In the genomic region with DNA sequence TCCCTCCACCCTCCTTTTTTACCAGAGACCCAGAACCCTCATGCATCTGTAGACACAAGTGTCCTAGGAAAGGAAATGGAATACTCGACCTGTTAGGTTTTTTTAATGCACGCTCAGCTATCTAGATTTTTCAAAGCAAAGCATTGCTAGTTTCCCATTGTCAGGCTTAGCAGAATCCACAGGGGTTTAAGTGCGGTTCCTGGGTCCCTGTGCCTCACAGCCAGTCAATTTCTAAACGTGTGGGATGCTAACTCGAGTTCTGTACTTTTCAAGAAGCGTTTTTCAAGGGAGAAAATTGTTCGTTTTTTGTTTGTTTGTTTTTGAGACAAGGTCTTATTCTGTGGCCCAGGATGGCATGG, we compare ENCODE assay signal across 8 mouse cellular contexts. TPM values are rescaled to one million over a fixed set of nuclear protein-coding genes. Genes with fewer than 3 reads are reported as not detected.
DNase-seq lines count a peak whose midpoint lies in the region; ATAC-seq and TF ChIP-seq lines count a peak whose summit lies in the region.
"Had no signal": no experiment of that assay in that cellular context is flagged by ENCODE, and none has a peak within 500 bp of the region (broad histone marks: within the 10 kb centered on the region; RNA-seq: fewer than 3 reads in every experiment).

No protein-coding gene starts in this region.

- peaks cover 10% of the 10 kb centered on the region for H3K4me1 ChIP-seq in lung, embryonic 15.5 days
- H3K4me1 ChIP-seq in forebrain, embryonic 15.5 days = peaks cover 11% of the 10 kb centered on the region
- peaks cover 10% of the 10 kb centered on the region; the same call in 1 of the 2 replicates for H3K4me1 ChIP-seq in limb, embryonic 14.5 days (ENCODE audit: control insufficient read depth, insufficient read depth, low read length)
- peaks cover 8% of the 10 kb centered on the region; the same call in 1 of the 2 replicates for H3K4me1 ChIP-seq in stomach, embryonic 15.5 days

- intact Hi-C loops in left cerebral cortex, postnatal 10 days (cut with DNase I) = no loop called here

- H3K4me3 ChIP-seq in lung, embryonic 15.5 days = peak overlapping the region; percentile 56
- peak overlapping the region; percentile 84 for H3K4me3 ChIP-seq in forebrain, embryonic 15.5 days
- peak overlapping the region; percentile 67 for H3K4me3 ChIP-seq in limb, embryonic 14.5 days (replicated peaks; ENCODE audit: low read length)
- H3K4me3 ChIP-seq in stomach, embryonic 15.5 days (replicated peaks) = peak overlapping the region; percentile 55

- H3K4me2 ChIP-seq in lung, embryonic 15.5 days = peak overlapping the region; percentile 86
- peak overlapping the region; percentile 85 for H3K4me2 ChIP-seq in forebrain, embryonic 15.5 days (replicated peaks)
- peak overlapping the region; percentile 86 for H3K4me2 ChIP-seq in limb, embryonic 14.5 days (replicated peaks; ENCODE audit: low read depth, low read length, severe bottlenecking)
- H3K4me2 ChIP-seq in stomach, embryonic 15.5 days = peak overlapping the region; percentile 89

- H3K27me3 ChIP-seq in lung, embryonic 15.5 days = peaks cover 29% of the 10 kb centered on the region
- no peaks in the 10 kb centered on the region for H3K27me3 ChIP-seq in forebrain, embryonic 15.5 days
- peaks cover 18% of the 10 kb centered on the region for H3K27me3 ChIP-seq in limb, embryonic 14.5 days (ENCODE audit: control insufficient read depth, insufficient read depth, low read length)
- peaks cover 23% of the 10 kb centered on the region for H3K27me3 ChIP-seq in stomach, embryonic 15.5 days (replicated peaks)

- H3K27ac ChIP-seq in lung, embryonic 15.5 days = no peak overlapping the region
- no peak overlapping the region for H3K27ac ChIP-seq in forebrain, embryonic 15.5 days (replicated peaks)
- H3K27ac ChIP-seq in limb, embryonic 14.5 days (replicated peaks; ENCODE audit: low read depth, low read length) = no peak overlapping the region
- H3K27ac ChIP-seq in stomach, embryonic 15.5 days = no peak overlapping the region
- H3K27ac ChIP-seq: macrophage had no signal

- H3K36me3 ChIP-seq in lung, embryonic 15.5 days = no peaks in the 10 kb centered on the region
- H3K36me3 ChIP-seq in forebrain, embryonic 15.5 days = no peaks in the 10 kb centered on the region
- H3K36me3 ChIP-seq in limb, embryonic 14.5 days (ENCODE audit: control insufficient read depth, insufficient read depth, low read length) = no peaks in the 10 kb centered on the region
- no peaks in the 10 kb centered on the region for H3K36me3 ChIP-seq in stomach, embryonic 15.5 days

- 10% methylated on average over 7 of the region's 7 CpGs for WGBS in lung, embryonic 15.5 days
- WGBS in forebrain, embryonic 15.5 days = 6% methylated on average over 7 of the region's 7 CpGs
- WGBS in limb, embryonic 14.5 days = 8% methylated on average over 7 of the region's 7 CpGs
- WGBS in stomach, embryonic 15.5 days = 8% methylated on average over 7 of the region's 7 CpGs

- H3K9me3 ChIP-seq in lung, embryonic 15.5 days = no peaks in the 10 kb centered on the region
- H3K9me3 ChIP-seq in forebrain, embryonic 15.5 days = no peaks in the 10 kb centered on the region
- H3K9me3 ChIP-seq in limb, embryonic 14.5 days (ENCODE audit: control insufficient read depth, low read length) = no peaks in the 10 kb centered on the region
- no peaks in the 10 kb centered on the region for H3K9me3 ChIP-seq in stomach, embryonic 15.5 days

- H3K9ac ChIP-seq in lung, embryonic 15.5 days = peak overlapping the region; percentile 19; the same call in 1 of the 2 replicates
- peak overlapping the region; percentile 61 for H3K9ac ChIP-seq in forebrain, embryonic 15.5 days (replicated peaks)
- H3K9ac ChIP-seq in limb, embryonic 14.5 days (ENCODE audit: low read depth, low read length, severe bottlenecking) = peak overlapping the region; percentile 78
- no peak overlapping the region for H3K9ac ChIP-seq in stomach, embryonic 15.5 days

- ATAC-seq in lung, embryonic 15.5 days (ENCODE audit: borderline replicate concordance, extremely low read depth, low FRiP score, low TSS enrichment) = no peak
- no peak for ATAC-seq in forebrain, embryonic 15.5 days (replicated peaks)
- no peak for ATAC-seq in limb, embryonic 14.5 days (ENCODE audit: low FRiP score, low read depth)
- no peak for ATAC-seq in stomach, embryonic 15.5 days (ENCODE audit: insufficient read depth, low FRiP score, low read depth)

- TF ChIP-seq POLR2A in limb, embryonic 14.5 days (IDR thresholded peaks at IDR 0.05; ENCODE audit: borderline replicate concordance, extremely low read depth, insufficient read depth, insufficient read length) = no peak

- DNase-seq in lung, postnatal 36 days = no peak
- no peak for DNase-seq in limb, embryonic 14.5 days (ENCODE audit: low spot score)
- DNase-seq in spleen, postnatal 10 days (ENCODE audit: low spot score in 2 of 2) = no peak
- DNase-seq in left cerebral cortex, postnatal 10 days (ENCODE audit: extremely low spot score in 1 of 2, low spot score in 2 of 2) = no peak

RNA-seq across cellular contexts. Expression of gene Trpc3, which starts 0.3 kb away (rescaled TPM):
- 2.3 and 3.3 TPM in 2 replicates for polyA plus RNA-seq in lung, embryonic 15.5 days (2015; fragmentation: Nextera tagmentation; extraction: Ambion mirVana)
- 4.0 and 5.5 TPM in 2 replicates for polyA plus RNA-seq in forebrain, embryonic 15.5 days (2015; fragmentation: Nextera tagmentation; extraction: Ambion mirVana)
- polyA plus RNA-seq in limb, embryonic 14.5 days (2012; rRNA removed) = 5.7 and 6.0 TPM in 2 replicates
- 3.5 and 3.9 TPM in 2 replicates for polyA plus RNA-seq in limb, embryonic 14.5 days (2014; fragmentation: Nextera tagmentation; extraction: Ambion mirVana)
- polyA plus RNA-seq in stomach, embryonic 15.5 days (2015; fragmentation: Nextera tagmentation; extraction: Ambion mirVana) = 2.9 and 5.1 TPM in 2 replicates
- total RNA-seq in left cerebral cortex, postnatal 10 days (2021) = 10 to 100 TPM; 28.6 to 38.6 TPM
- polyA plus RNA-seq: macrophage had no signal
